Mouse (Mus musculus): ENCODE data around the gene Wiz. TPM values are rescaled to one million over a fixed set of nuclear protein-coding genes. Genes with fewer than 3 reads are reported as not detected.

The Wiz gene
- polyA plus RNA-seq, 2 experiments, result 5.5 to 9.8 TPM

- WGBS (ENCODE audit: insufficient replicate concordance), result 74% methylated on average over 37 of the region's 37 CpGs
- Histone ChIP-seq H3K4me3 (ENCODE audit: insufficient read depth in 1 of 2, low read depth in 2 of 2, low read length in 2 of 2) (no peak overlapping the region), H3K27ac (no peak overlapping the region), H3K9ac (replicated peaks) (no peak overlapping the region), H3K4me1 (replicated peaks; ENCODE audit: control insufficient read depth in 2 of 2, insufficient read depth in 2 of 2, low read length in 1 of 2) (no peaks in the 10 kb centered on the region), H3K36me3 (replicated peaks; ENCODE audit: control insufficient read depth, insufficient read depth, low read depth) (no peaks in the 10 kb centered on the region), H3K27me3 (ENCODE audit: control insufficient read depth, insufficient read depth, low read length) (peaks cover 5% of the 10 kb centered on the region; the same call in 1 of the 2 replicates), H3K9me3 (ENCODE audit: control insufficient read depth, low read length) (no peaks in the 10 kb centered on the region), H3K4me2 (ENCODE audit: low read depth) (peak overlapping the region; percentile 4; the same call in 1 of the 2 replicates)
- ATAC-seq (ENCODE audit: insufficient read depth) (no peak), DNase-seq (ENCODE audit: low read depth in 3 of 3, low spot score in 3 of 3) (no peak)
- TF ChIP-seq CTCF (IDR thresholded peaks at IDR 0.05; ENCODE audit: low read depth) (no peak), EP300 (IDR thresholded peaks at IDR 0.05; ENCODE audit: low read depth) (no peak)
Measured at GRCm38 (mm10) chr17:32396266-32396665, 7.0 kb upstream of the Wiz start.

GRCm38 (mm10) chr17:32393944-32394343 lies 4.7 kb upstream of the Wiz start:
- Histone ChIP-seq H3K4me2 (ENCODE audit: low read depth) (no peak overlapping the region), H3K9ac (replicated peaks) (no peak overlapping the region), H3K4me1 (replicated peaks; ENCODE audit: control insufficient read depth in 2 of 2, insufficient read depth in 2 of 2, low read length in 1 of 2) (peaks cover 0 to 4% of the 10 kb centered on the region in 2 experiments; a peak in 1 of 4 replicates), H3K4me3 (ENCODE audit: insufficient read depth in 1 of 2, low read depth in 2 of 2, low read length in 2 of 2) (no peak overlapping the region), H3K9me3 (ENCODE audit: control insufficient read depth, low read length) (no peaks in the 10 kb centered on the region), H3K27me3 (ENCODE audit: control insufficient read depth, insufficient read depth, low read length) (peaks cover 5% of the 10 kb centered on the region; the same call in 1 of the 2 replicates), H3K27ac (no peak overlapping the region), H3K36me3 (replicated peaks; ENCODE audit: control insufficient read depth, insufficient read depth, low read depth) (no peaks in the 10 kb centered on the region)
- TF ChIP-seq CTCF (IDR thresholded peaks at IDR 0.05; ENCODE audit: low read depth), result no peak
- no peak for TF ChIP-seq EP300 (IDR thresholded peaks at IDR 0.05; ENCODE audit: low read depth)
- 69% methylated on average over 10 of the region's 10 CpGs for WGBS (ENCODE audit: insufficient replicate concordance)
- ATAC-seq (ENCODE audit: insufficient read depth) (no peak), DNase-seq (ENCODE audit: low read depth in 3 of 3, low spot score in 3 of 3) (no peak)

GRCm38 (mm10) chr17:32388370-32389100 lies 704 bp downstream of the Wiz start:
- Histone ChIP-seq H3K9ac (replicated peaks) (peak overlapping the region; percentile 63), H3K27me3 (ENCODE audit: control insufficient read depth, insufficient read depth, low read length) (no peaks in the 10 kb centered on the region), H3K27ac (peak overlapping the region; percentile 38), H3K9me3 (ENCODE audit: control insufficient read depth, low read length) (no peaks in the 10 kb centered on the region), H3K4me3 (ENCODE audit: insufficient read depth in 1 of 2, low read depth in 2 of 2, low read length in 2 of 2) (peak overlapping the region; percentile 68 to 87), H3K36me3 (replicated peaks; ENCODE audit: control insufficient read depth, insufficient read depth, low read depth) (no peaks in the 10 kb centered on the region), H3K4me2 (ENCODE audit: low read depth) (peak overlapping the region; percentile 100), H3K4me1 (replicated peaks; ENCODE audit: control insufficient read depth in 2 of 2, insufficient read depth in 2 of 2, low read length in 1 of 2) (peaks cover 8 to 15% of the 10 kb centered on the region in 2 experiments)
- DNase-seq (ENCODE audit: low read depth in 3 of 3, low spot score in 3 of 3), result no peak
- ATAC-seq (ENCODE audit: insufficient read depth), result peak; percentile 75
- TF ChIP-seq EP300 (IDR thresholded peaks at IDR 0.05; ENCODE audit: low read depth) (no peak), CTCF (IDR thresholded peaks at IDR 0.05; ENCODE audit: low read depth) (no peak)
- WGBS (ENCODE audit: insufficient replicate concordance), result 2% methylated on average over 30 of the region's 39 CpGs

GRCm38 (mm10) chr17:32387986-32388369 lies 1.3 kb downstream of the Wiz start:
- H3K27ac ChIP-seq, result peak overlapping the region; percentile 6
- peaks cover 8 to 15% of the 10 kb centered on the region in 2 experiments for H3K4me1 ChIP-seq (replicated peaks; ENCODE audit: control insufficient read depth in 2 of 2, insufficient read depth in 2 of 2, low read length in 1 of 2)
- H3K4me2 ChIP-seq (ENCODE audit: low read depth), result peak overlapping the region; percentile 100
- no peak for DNase-seq (ENCODE audit: low read depth in 3 of 3, low spot score in 3 of 3)
- H3K9me3 ChIP-seq (ENCODE audit: control insufficient read depth, low read length), result no peaks in the 10 kb centered on the region
- H3K27me3 ChIP-seq (ENCODE audit: control insufficient read depth, insufficient read depth, low read length), result no peaks in the 10 kb centered on the region
- peak overlapping the region; percentile 63; the same call in 1 of the 2 replicates for H3K9ac ChIP-seq (replicated peaks)
- H3K36me3 ChIP-seq (replicated peaks; ENCODE audit: control insufficient read depth, insufficient read depth, low read depth), result no peaks in the 10 kb centered on the region
- no peak for ATAC-seq (ENCODE audit: insufficient read depth)
- H3K4me3 ChIP-seq (ENCODE audit: insufficient read depth in 1 of 2, low read depth in 2 of 2, low read length in 2 of 2), result peak overlapping the region; percentile 68 to 87
- 60% methylated on average over 7 of the region's 7 CpGs for WGBS (ENCODE audit: insufficient replicate concordance)
- no peak for TF ChIP-seq EP300 (IDR thresholded peaks at IDR 0.05; ENCODE audit: low read depth)
- no peak for TF ChIP-seq CTCF (IDR thresholded peaks at IDR 0.05; ENCODE audit: low read depth)

- peaks cover 8 to 15% of the 10 kb centered on the region in 2 experiments for H3K4me1 ChIP-seq (replicated peaks; ENCODE audit: control insufficient read depth in 2 of 2, insufficient read depth in 2 of 2, low read length in 1 of 2)
- no peaks in the 10 kb centered on the region for H3K27me3 ChIP-seq (ENCODE audit: control insufficient read depth, insufficient read depth, low read length)
- no peaks in the 10 kb centered on the region for H3K9me3 ChIP-seq (ENCODE audit: control insufficient read depth, low read length)
- H3K36me3 ChIP-seq (replicated peaks; ENCODE audit: control insufficient read depth, insufficient read depth, low read depth), result no peaks in the 10 kb centered on the region
- DNase-seq (ENCODE audit: low read depth in 3 of 3, low spot score in 3 of 3) (peak in 1 of 3 experiments; percentile 47), ATAC-seq (ENCODE audit: insufficient read depth) (no peak)
- no peak overlapping the region for H3K27ac ChIP-seq
- H3K4me3 ChIP-seq (ENCODE audit: insufficient read depth in 1 of 2, low read depth in 2 of 2, low read length in 2 of 2), result no peak overlapping the region
- no peak overlapping the region for H3K9ac ChIP-seq (replicated peaks)
- TF ChIP-seq EP300 (IDR thresholded peaks at IDR 0.05; ENCODE audit: low read depth) (no peak), CTCF (IDR thresholded peaks at IDR 0.05; ENCODE audit: low read depth) (peak; percentile 87)
- no peak overlapping the region for H3K4me2 ChIP-seq (ENCODE audit: low read depth)
- 47% methylated on average over 9 of the region's 9 CpGs for whole genome bisulfite sequencing (ENCODE audit: insufficient replicate concordance)
Measured at GRCm38 (mm10) chr17:32386659-32387432, 2.4 kb downstream of the Wiz start.

Data from liver, embryonic 14.5 days (tissue).